Mouse (Mus musculus): Measurements from ENCODE around the gene Gm26897. TPM values are rescaled to one million over a fixed set of nuclear protein-coding genes. Genes with fewer than 3 reads are reported as not detected.

The Gm26897 gene
- polyA plus RNA-seq (2012; rRNA removed): not detected in 2 replicates

GRCm38 (mm10) chr5:111733851-111734250 is at the start of gene Gm26897:
TSS of gene Gm26897 (plus strand) at chr5:111733924.
- Histone ChIP-seq H3K4me1 (ENCODE audit: control insufficient read depth, insufficient read depth, low read length) (peaks cover 8% of the 10 kb centered on the region; the same call in 1 of the 2 replicates), H3K27ac (ENCODE audit: control insufficient read depth, insufficient read depth, low read depth, low read length) (no peak within 1 kb of the TSS), H3K27me3 (ENCODE audit: control insufficient read depth, insufficient read depth, low read length) (no peaks in the 10 kb centered on the region), H3K4me3 (ENCODE audit: control insufficient read depth, low read depth, low read length) (peak within 1 kb of the TSS; percentile 69), H3K36me3 (ENCODE audit: control insufficient read depth, insufficient read depth, low read length) (no peaks in the 10 kb centered on the region)
- TF ChIP-seq POLR2A (IDR thresholded peaks at IDR 0.05; ENCODE audit: control insufficient read depth, low read depth, low read length) (no peak), CTCF (IDR thresholded peaks at IDR 0.05; ENCODE audit: control insufficient read depth, insufficient read depth, insufficient replicate concordance, low read depth, low read length) (no peak)

- no peaks in the 10 kb centered on the region for H3K36me3 ChIP-seq (ENCODE audit: control insufficient read depth, insufficient read depth, low read length)
- no peak overlapping the region for H3K4me3 ChIP-seq (ENCODE audit: control insufficient read depth, low read depth, low read length)
- H3K27ac ChIP-seq (ENCODE audit: control insufficient read depth, insufficient read depth, low read depth, low read length): no peak overlapping the region
- no peaks in the 10 kb centered on the region for H3K27me3 ChIP-seq (ENCODE audit: control insufficient read depth, insufficient read depth, low read length)
- H3K4me1 ChIP-seq (ENCODE audit: control insufficient read depth, insufficient read depth, low read length): no peaks in the 10 kb centered on the region
- no peak for TF ChIP-seq POLR2A (IDR thresholded peaks at IDR 0.05; ENCODE audit: control insufficient read depth, low read depth, low read length)
- no peak for TF ChIP-seq CTCF (IDR thresholded peaks at IDR 0.05; ENCODE audit: control insufficient read depth, insufficient read depth, insufficient replicate concordance, low read depth, low read length)
These were observed 46.4 kb upstream of the Gm26897 start for GRCm38 (mm10) chr5:111687370-111687769.

GRCm38 (mm10) chr5:111688584-111688983 is 45.1 kb upstream of the Gm26897 start:
- H3K4me1 ChIP-seq (ENCODE audit: control insufficient read depth, insufficient read depth, low read length): no peaks in the 10 kb centered on the region
- TF ChIP-seq POLR2A (IDR thresholded peaks at IDR 0.05; ENCODE audit: control insufficient read depth, low read depth, low read length) (no peak), CTCF (IDR thresholded peaks at IDR 0.05; ENCODE audit: control insufficient read depth, insufficient read depth, insufficient replicate concordance, low read depth, low read length) (no peak)
- H3K27me3 ChIP-seq (ENCODE audit: control insufficient read depth, insufficient read depth, low read length): no peaks in the 10 kb centered on the region
- no peaks in the 10 kb centered on the region for H3K36me3 ChIP-seq (ENCODE audit: control insufficient read depth, insufficient read depth, low read length)
- H3K27ac ChIP-seq (ENCODE audit: control insufficient read depth, insufficient read depth, low read depth, low read length): no peak overlapping the region
- H3K4me3 ChIP-seq (ENCODE audit: control insufficient read depth, low read depth, low read length): no peak overlapping the region

GRCm38 (mm10) chr5:111697996-111698395 is 35.7 kb upstream of the Gm26897 start:
- H3K36me3 ChIP-seq (ENCODE audit: control insufficient read depth, insufficient read depth, low read length): no peaks in the 10 kb centered on the region
- TF ChIP-seq CTCF (IDR thresholded peaks at IDR 0.05; ENCODE audit: control insufficient read depth, insufficient read depth, insufficient replicate concordance, low read depth, low read length) (no peak), POLR2A (IDR thresholded peaks at IDR 0.05; ENCODE audit: control insufficient read depth, low read depth, low read length) (no peak)
- H3K27me3 ChIP-seq (ENCODE audit: control insufficient read depth, insufficient read depth, low read length): 0 out of 2 replicates have a peak, but pooled peaks cover 2% of the 10 kb centered on the region
- H3K4me1 ChIP-seq (ENCODE audit: control insufficient read depth, insufficient read depth, low read length): peaks cover 7% of the 10 kb centered on the region
- H3K4me3 ChIP-seq (ENCODE audit: control insufficient read depth, low read depth, low read length): peak overlapping the region; percentile 79
- no peak overlapping the region for H3K27ac ChIP-seq (ENCODE audit: control insufficient read depth, insufficient read depth, low read depth, low read length)

- Histone ChIP-seq H3K4me3 (ENCODE audit: control insufficient read depth, low read depth, low read length) (no peak overlapping the region), H3K27ac (ENCODE audit: control insufficient read depth, insufficient read depth, low read depth, low read length) (no peak overlapping the region), H3K27me3 (ENCODE audit: control insufficient read depth, insufficient read depth, low read length) (0 out of 2 replicates have a peak, but pooled peaks cover 2% of the 10 kb centered on the region), H3K36me3 (ENCODE audit: control insufficient read depth, insufficient read depth, low read length) (no peaks in the 10 kb centered on the region), H3K4me1 (ENCODE audit: control insufficient read depth, insufficient read depth, low read length) (peaks cover 7% of the 10 kb centered on the region)
- no peak for TF ChIP-seq POLR2A (IDR thresholded peaks at IDR 0.05; ENCODE audit: control insufficient read depth, low read depth, low read length)
- TF ChIP-seq CTCF (IDR thresholded peaks at IDR 0.05; ENCODE audit: control insufficient read depth, insufficient read depth, insufficient replicate concordance, low read depth, low read length): no peak
These were observed 33.9 kb upstream of the Gm26897 start for GRCm38 (mm10) chr5:111699711-111700303.

- H3K4me3 ChIP-seq (ENCODE audit: control insufficient read depth, low read depth, low read length): no peak overlapping the region
- no peaks in the 10 kb centered on the region for H3K36me3 ChIP-seq (ENCODE audit: control insufficient read depth, insufficient read depth, low read length)
- 0 out of 2 replicates have a peak, but pooled peaks cover 2% of the 10 kb centered on the region for H3K27me3 ChIP-seq (ENCODE audit: control insufficient read depth, insufficient read depth, low read length)
- TF ChIP-seq CTCF (IDR thresholded peaks at IDR 0.05; ENCODE audit: control insufficient read depth, insufficient read depth, insufficient replicate concordance, low read depth, low read length) (no peak), POLR2A (IDR thresholded peaks at IDR 0.05; ENCODE audit: control insufficient read depth, low read depth, low read length) (no peak)
- H3K4me1 ChIP-seq (ENCODE audit: control insufficient read depth, insufficient read depth, low read length): peaks cover 7% of the 10 kb centered on the region
- H3K27ac ChIP-seq (ENCODE audit: control insufficient read depth, insufficient read depth, low read depth, low read length): no peak overlapping the region
These were observed 31.9 kb upstream of the Gm26897 start for GRCm38 (mm10) chr5:111701634-111702329.

- TF ChIP-seq CTCF (IDR thresholded peaks at IDR 0.05; ENCODE audit: control insufficient read depth, insufficient read depth, insufficient replicate concordance, low read depth, low read length): no peak
- TF ChIP-seq POLR2A (IDR thresholded peaks at IDR 0.05; ENCODE audit: control insufficient read depth, low read depth, low read length): no peak
- H3K4me1 ChIP-seq (ENCODE audit: control insufficient read depth, insufficient read depth, low read length): peaks cover 7% of the 10 kb centered on the region
- no peak overlapping the region for H3K27ac ChIP-seq (ENCODE audit: control insufficient read depth, insufficient read depth, low read depth, low read length)
- H3K27me3 ChIP-seq (ENCODE audit: control insufficient read depth, insufficient read depth, low read length): 0 out of 2 replicates have a peak, but pooled peaks cover 2% of the 10 kb centered on the region
- H3K4me3 ChIP-seq (ENCODE audit: control insufficient read depth, low read depth, low read length): no peak overlapping the region
- no peaks in the 10 kb centered on the region for H3K36me3 ChIP-seq (ENCODE audit: control insufficient read depth, insufficient read depth, low read length)
These were observed 30.1 kb upstream of the Gm26897 start for GRCm38 (mm10) chr5:111703586-111703985.

Measured in testis, adult 2 months (tissue).